Mouse (Mus musculus): ENCODE measurements around the gene Arfgef3. TPM values are rescaled to one million over a fixed set of nuclear protein-coding genes. Genes with fewer than 3 reads are reported as not detected.
"Not testable (repeated sequence)": the region's sequence is repeated elsewhere in the genome, so short reads cannot be mapped to it uniquely, and the experiment has no call there.

The Arfgef3 gene
- total and polyA plus RNA-seq, 2 experiments from 2014 or later = 0.14 to 1.5 TPM

GRCm38 (mm10) chr10:18627530-18627929 is 116.2 kb downstream of the Arfgef3 start:
- no peak overlapping the region for H3K4me3 ChIP-seq (ENCODE audit: low read depth, low read length)
- no peak for ATAC-seq (ENCODE audit: insufficient read depth, low read depth)
- WGBS = 77% methylated on average over 6 of the region's 6 CpGs

GRCm38 (mm10) chr10:18612796-18613195 is 131.0 kb downstream of the Arfgef3 start:
- no peak for TF ChIP-seq EP300 (IDR thresholded peaks at IDR 0.05; ENCODE audit: low read depth)
- TF ChIP-seq CTCF (IDR thresholded peaks at IDR 0.05; ENCODE audit: low read depth) = no peak
- H3K27me3 ChIP-seq (ENCODE audit: control insufficient read depth, insufficient read depth, low read length) = no peaks in the 10 kb centered on the region
- DNase-seq (ENCODE audit: low spot score) = no peak
- H3K27ac ChIP-seq (ENCODE audit: low read depth) = no peak overlapping the region
- WGBS = 54% methylated on average over 2 of the region's 2 CpGs
- no peak overlapping the region for H3K4me2 ChIP-seq (ENCODE audit: low read depth, low read length)
- no peak overlapping the region for H3K4me3 ChIP-seq (ENCODE audit: low read depth, low read length)
- H3K36me3 ChIP-seq (replicated peaks; ENCODE audit: control insufficient read depth, insufficient read depth, low read length) = no peaks in the 10 kb centered on the region
- no peak for ATAC-seq (ENCODE audit: insufficient read depth, low read depth)
- H3K9me3 ChIP-seq (replicated peaks; ENCODE audit: control insufficient read depth, low read length) = no peaks in the 10 kb centered on the region
- H3K9ac ChIP-seq (replicated peaks; ENCODE audit: low read depth, low read length) = no peak overlapping the region
- no peaks in the 10 kb centered on the region for H3K4me1 ChIP-seq (ENCODE audit: control insufficient read depth, insufficient read depth)

More at GRCm38 (mm10) chr10:18627530-18627929, 116.2 kb downstream of the Arfgef3 start:
- no peak overlapping the region for H3K4me2 ChIP-seq (ENCODE audit: low read depth, low read length)
- no peaks in the 10 kb centered on the region for H3K36me3 ChIP-seq (replicated peaks; ENCODE audit: control insufficient read depth, insufficient read depth, low read length)
- H3K9ac ChIP-seq (replicated peaks; ENCODE audit: low read depth, low read length) = no peak overlapping the region
- DNase-seq (ENCODE audit: low spot score) = no peak
- no peaks in the 10 kb centered on the region for H3K27me3 ChIP-seq (ENCODE audit: control insufficient read depth, insufficient read depth, low read length)
- no peaks in the 10 kb centered on the region for H3K9me3 ChIP-seq (replicated peaks; ENCODE audit: control insufficient read depth, low read length)
- no peaks in the 10 kb centered on the region for H3K4me1 ChIP-seq (ENCODE audit: control insufficient read depth, insufficient read depth)
- TF ChIP-seq EP300 (IDR thresholded peaks at IDR 0.05; ENCODE audit: low read depth) = no peak
- TF ChIP-seq CTCF (IDR thresholded peaks at IDR 0.05; ENCODE audit: low read depth) = no peak
- H3K27ac ChIP-seq (ENCODE audit: low read depth) = no peak overlapping the region

- not testable (repeated sequence) for H3K9ac ChIP-seq (replicated peaks; ENCODE audit: low read depth, low read length); H3K9me3 ChIP-seq (replicated peaks; ENCODE audit: control insufficient read depth, low read length); H3K4me3 ChIP-seq (ENCODE audit: low read depth, low read length); DNase-seq (ENCODE audit: low spot score); H3K4me1 ChIP-seq (ENCODE audit: control insufficient read depth, insufficient read depth); H3K27ac ChIP-seq (ENCODE audit: low read depth); H3K36me3 ChIP-seq (replicated peaks; ENCODE audit: control insufficient read depth, insufficient read depth, low read length); H3K27me3 ChIP-seq (ENCODE audit: control insufficient read depth, insufficient read depth, low read length); ATAC-seq (ENCODE audit: insufficient read depth, low read depth); H3K4me2 ChIP-seq (ENCODE audit: low read depth, low read length)
- WGBS = 54% methylated on average over 5 of the region's 5 CpGs
Measured at GRCm38 (mm10) chr10:18604827-18605535, 138.8 kb downstream of the Arfgef3 start.

- no peak overlapping the region for H3K9ac ChIP-seq (replicated peaks; ENCODE audit: low read depth, low read length)
- ATAC-seq (ENCODE audit: insufficient read depth, low read depth) (no peak), DNase-seq (ENCODE audit: low spot score) (peak; percentile 11)
- no peak for TF ChIP-seq EP300 (IDR thresholded peaks at IDR 0.05; ENCODE audit: low read depth)
- TF ChIP-seq CTCF (IDR thresholded peaks at IDR 0.05; ENCODE audit: low read depth) = peak; percentile 77
- no peak overlapping the region for H3K4me2 ChIP-seq (ENCODE audit: low read depth, low read length)
- no peaks in the 10 kb centered on the region for H3K9me3 ChIP-seq (replicated peaks; ENCODE audit: control insufficient read depth, low read length)
- 28% methylated on average over 4 of the region's 4 CpGs for WGBS
- H3K4me3 ChIP-seq (ENCODE audit: low read depth, low read length) = no peak overlapping the region
- no peaks in the 10 kb centered on the region for H3K36me3 ChIP-seq (replicated peaks; ENCODE audit: control insufficient read depth, insufficient read depth, low read length)
- H3K27me3 ChIP-seq (ENCODE audit: control insufficient read depth, insufficient read depth, low read length) = no peaks in the 10 kb centered on the region
- no peak overlapping the region for H3K27ac ChIP-seq (ENCODE audit: low read depth)
- H3K4me1 ChIP-seq (ENCODE audit: control insufficient read depth, insufficient read depth) = no peaks in the 10 kb centered on the region
Measured at GRCm38 (mm10) chr10:18602030-18602429, 141.7 kb downstream of the Arfgef3 start.

- no peaks in the 10 kb centered on the region for H3K27me3 ChIP-seq (ENCODE audit: control insufficient read depth, insufficient read depth, low read length)
- DNase-seq (ENCODE audit: low spot score) = no peak
- 87% methylated on average over 6 of the region's 6 CpGs for WGBS
- TF ChIP-seq CTCF (IDR thresholded peaks at IDR 0.05; ENCODE audit: low read depth) (no peak), EP300 (IDR thresholded peaks at IDR 0.05; ENCODE audit: low read depth) (no peak)
- ATAC-seq (ENCODE audit: insufficient read depth, low read depth) = no peak
- no peak overlapping the region for H3K4me3 ChIP-seq (ENCODE audit: low read depth, low read length)
- no peaks in the 10 kb centered on the region for H3K9me3 ChIP-seq (replicated peaks; ENCODE audit: control insufficient read depth, low read length)
- no peaks in the 10 kb centered on the region for H3K36me3 ChIP-seq (replicated peaks; ENCODE audit: control insufficient read depth, insufficient read depth, low read length)
- no peak overlapping the region for H3K4me2 ChIP-seq (ENCODE audit: low read depth, low read length)
- H3K27ac ChIP-seq (ENCODE audit: low read depth) = no peak overlapping the region
- H3K4me1 ChIP-seq (ENCODE audit: control insufficient read depth, insufficient read depth) = no peaks in the 10 kb centered on the region
- no peak overlapping the region for H3K9ac ChIP-seq (replicated peaks; ENCODE audit: low read depth, low read length)
Measured at GRCm38 (mm10) chr10:18597601-18598000, 146.1 kb downstream of the Arfgef3 start.

GRCm38 (mm10) chr10:18589455-18589854 is 154.3 kb downstream of the Arfgef3 start:
- Histone ChIP-seq H3K9me3 (replicated peaks; ENCODE audit: control insufficient read depth, low read length) (no peaks in the 10 kb centered on the region), H3K4me2 (ENCODE audit: low read depth, low read length) (no peak overlapping the region), H3K27ac (ENCODE audit: low read depth) (no peak overlapping the region), H3K4me1 (ENCODE audit: control insufficient read depth, insufficient read depth) (no peaks in the 10 kb centered on the region), H3K9ac (replicated peaks; ENCODE audit: low read depth, low read length) (no peak overlapping the region), H3K4me3 (ENCODE audit: low read depth, low read length) (no peak overlapping the region), H3K27me3 (ENCODE audit: control insufficient read depth, insufficient read depth, low read length) (no peaks in the 10 kb centered on the region), H3K36me3 (replicated peaks; ENCODE audit: control insufficient read depth, insufficient read depth, low read length) (no peaks in the 10 kb centered on the region)
- no peak for TF ChIP-seq EP300 (IDR thresholded peaks at IDR 0.05; ENCODE audit: low read depth)
- TF ChIP-seq CTCF (IDR thresholded peaks at IDR 0.05; ENCODE audit: low read depth) = no peak
- ATAC-seq (ENCODE audit: insufficient read depth, low read depth) (no peak), DNase-seq (ENCODE audit: low spot score) (no peak)
- 76% methylated on average over 5 of the region's 5 CpGs for WGBS
